Mouse (Mus musculus) cerebellum, adult 11-12 months (tissue): ENCODE data around the gene Nsd2.
"Not testable (repeated sequence)": the region's sequence is repeated elsewhere in the genome, so short reads cannot be mapped to it uniquely, and the experiment has no call there.

Experiments used
- DNase-seq: peaks from one replicate; pipeline ENCODE4 v3.0.0; 2022

Gene Nsd2

GRCm38 (mm10) chr5:33853086-33853485 is 32.6 kb downstream of the Nsd2 start:
- DNase-seq: no peak

- no peak for DNase-seq
Observed at GRCm38 (mm10) chr5:33854019-33854418, 33.5 kb downstream of the Nsd2 start.

GRCm38 (mm10) chr5:33857693-33858092 is 37.2 kb downstream of the Nsd2 start:
- no peak for DNase-seq

- DNase-seq: no peak
Observed at GRCm38 (mm10) chr5:33875472-33875871, 54.9 kb downstream of the Nsd2 start.

GRCm38 (mm10) chr5:33881118-33881517 is 60.6 kb downstream of the Nsd2 start:
- DNase-seq: no peak

GRCm38 (mm10) chr5:33893406-33893805 is 72.9 kb downstream of the Nsd2 start:
- DNase-seq: no peak

- DNase-seq: no peak
Observed at GRCm38 (mm10) chr5:33895116-33895515, 74.6 kb downstream of the Nsd2 start.

- no peak for DNase-seq
Observed at GRCm38 (mm10) chr5:33897158-33897557, 76.6 kb downstream of the Nsd2 start.

- DNase-seq: no peak
Observed at GRCm38 (mm10) chr5:33898671-33899070, 78.1 kb downstream of the Nsd2 start.

- no peak for DNase-seq
Observed at GRCm38 (mm10) chr5:33899245-33899644, 78.7 kb downstream of the Nsd2 start.

- DNase-seq: no peak
Observed at GRCm38 (mm10) chr5:33900101-33900500, 79.6 kb downstream of the Nsd2 start.

- no peak for DNase-seq
Observed at GRCm38 (mm10) chr5:33900701-33901263, 80.3 kb downstream of the Nsd2 start.

- no peak for DNase-seq
Observed at GRCm38 (mm10) chr5:33901278-33901677, 80.8 kb downstream of the Nsd2 start.

GRCm38 (mm10) chr5:33902696-33903095 is 82.2 kb downstream of the Nsd2 start:
- DNase-seq: no peak

GRCm38 (mm10) chr5:33903176-33903575 is 82.7 kb downstream of the Nsd2 start:
- DNase-seq: no peak

GRCm38 (mm10) chr5:33915031-33915430 is 94.5 kb downstream of the Nsd2 start:
- DNase-seq: not testable (repeated sequence)

- DNase-seq: not testable (repeated sequence)
Observed at GRCm38 (mm10) chr5:33916616-33917015, 96.1 kb downstream of the Nsd2 start.

GRCm38 (mm10) chr5:33919466-33919865 is 98.9 kb downstream of the Nsd2 start:
- peak; percentile 86 for DNase-seq

GRCm38 (mm10) chr5:33920037-33920436 is 99.5 kb downstream of the Nsd2 start:
- no peak for DNase-seq

GRCm38 (mm10) chr5:33920924-33921323 is 100.4 kb downstream of the Nsd2 start:
- DNase-seq: no peak

GRCm38 (mm10) chr5:33921486-33922235 is 101.1 kb downstream of the Nsd2 start:
- DNase-seq: peak; percentile 50

GRCm38 (mm10) chr5:33922566-33922965 is 102.0 kb downstream of the Nsd2 start:
- no peak for DNase-seq

GRCm38 (mm10) chr5:33926170-33926569 is 105.6 kb downstream of the Nsd2 start:
- DNase-seq: no peak

- DNase-seq: no peak
Observed at GRCm38 (mm10) chr5:33932413-33932812, 111.9 kb downstream of the Nsd2 start.

- no peak for DNase-seq
Observed at GRCm38 (mm10) chr5:33934081-33934480, 113.6 kb downstream of the Nsd2 start.
